Mouse (Mus musculus) kidney, postnatal 25 days (tissue): Measurements from ENCODE around the gene Gm20388.
"Not testable (repeated sequence)": the region's sequence is repeated elsewhere in the genome, so short reads cannot be mapped to it uniquely, and the experiment has no call there.

Experiments
- DNase-seq, 2 experiments: peaks; one replicate each; pipeline ENCODE4 v3.0.0; 2021; ENCODE audit warnings: mixed read lengths in 2 of 2

The Gm20388 gene

DNA sequence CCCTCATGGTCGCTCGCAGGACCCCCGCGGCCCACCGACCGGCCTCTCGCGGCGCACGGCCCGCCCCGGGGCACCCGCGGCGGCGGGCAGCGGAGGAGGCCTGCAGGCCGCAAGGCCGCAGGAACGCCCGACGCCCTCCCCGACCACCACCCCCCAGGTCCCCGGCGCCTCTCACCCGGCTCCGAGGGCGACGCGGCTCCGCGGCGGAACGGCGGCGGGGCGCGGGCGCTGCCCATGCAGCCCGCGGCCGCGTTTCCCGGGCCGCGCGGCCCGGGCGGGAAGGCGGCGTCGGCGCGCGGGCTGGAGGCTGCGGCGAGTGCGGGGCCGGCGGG lies 3131.1 kb downstream of the Gm20388 start:
- DNase-seq, result peak in 1 of 2 experiments; percentile 51

GRCm38 (mm10) chr8:123042158-123042973 lies 3131.7 kb downstream of the Gm20388 start, which contains the start of gene Ankrd11:
Gene Ankrd11, minus strand, starts transcription at chr8:123042277.
- DNase-seq, result peak; percentile 99 to 100

GRCm38 (mm10) chr8:123042974-123043625 lies 3132.5 kb downstream of the Gm20388 start:
- DNase-seq, result no peak

- no peak for DNase-seq
Measured at GRCm38 (mm10) chr8:123043941-123044340, 3133.3 kb downstream of the Gm20388 start.

DNA sequence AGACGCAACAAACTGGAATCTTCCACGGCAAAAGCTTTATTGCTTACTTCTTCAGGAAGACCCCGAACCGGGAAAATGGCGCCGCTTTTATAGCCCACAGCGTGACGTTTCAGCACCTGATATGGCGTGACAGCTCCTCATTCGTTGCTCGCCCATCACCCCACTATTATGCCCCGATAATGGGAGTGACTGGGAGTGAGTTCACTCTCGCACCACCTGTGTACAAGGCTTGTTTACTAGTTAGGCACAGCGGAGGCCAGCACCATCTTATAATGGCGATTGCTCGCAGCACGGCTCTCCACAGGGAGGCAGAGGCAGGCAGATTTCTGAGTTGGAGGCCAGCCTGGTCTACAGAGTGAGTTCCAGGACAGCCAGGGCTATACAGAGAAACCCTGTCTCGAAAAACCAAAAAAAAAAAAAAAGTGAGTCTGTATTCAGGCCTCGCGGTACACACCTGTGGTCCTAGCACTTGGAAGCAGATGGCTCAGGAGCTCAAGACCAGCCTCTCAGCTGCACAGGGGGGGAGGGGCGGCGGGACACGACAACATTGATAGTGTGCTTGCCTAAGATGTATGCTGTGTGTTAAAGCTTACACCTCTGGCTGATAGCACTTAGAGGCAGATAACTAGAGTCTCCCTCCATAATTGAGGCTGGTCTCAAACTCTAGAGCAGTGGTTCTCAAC lies 3134.2 kb downstream of the Gm20388 start:
- not testable (repeated sequence) for DNase-seq

- DNase-seq, result peak in 1 of 2 experiments; percentile 39
Measured at GRCm38 (mm10) chr8:123046706-123047105, 3136.1 kb downstream of the Gm20388 start.

GRCm38 (mm10) chr8:123047827-123048226 lies 3137.2 kb downstream of the Gm20388 start:
- DNase-seq, result peak; percentile 32 to 64

DNA sequence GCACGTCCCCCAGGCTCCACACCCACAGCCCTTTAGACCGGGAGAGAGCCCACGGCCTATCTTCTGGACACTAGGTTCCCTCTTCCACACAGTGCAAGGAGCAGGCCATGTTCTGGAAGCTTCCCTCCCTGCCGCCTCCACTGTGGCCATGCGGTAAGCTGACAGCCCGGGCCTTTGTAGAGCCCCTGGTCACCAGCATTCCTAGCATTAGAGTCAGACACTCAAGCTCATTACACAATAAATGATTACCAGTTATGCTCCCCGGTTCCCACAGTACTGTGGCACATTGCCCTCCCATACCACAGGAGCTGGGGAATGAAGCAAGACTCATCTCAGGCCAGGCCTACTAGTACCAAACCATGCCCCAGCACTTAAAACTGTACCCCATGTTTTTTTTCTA lies 3137.8 kb downstream of the Gm20388 start:
- no peak for DNase-seq

DNA sequence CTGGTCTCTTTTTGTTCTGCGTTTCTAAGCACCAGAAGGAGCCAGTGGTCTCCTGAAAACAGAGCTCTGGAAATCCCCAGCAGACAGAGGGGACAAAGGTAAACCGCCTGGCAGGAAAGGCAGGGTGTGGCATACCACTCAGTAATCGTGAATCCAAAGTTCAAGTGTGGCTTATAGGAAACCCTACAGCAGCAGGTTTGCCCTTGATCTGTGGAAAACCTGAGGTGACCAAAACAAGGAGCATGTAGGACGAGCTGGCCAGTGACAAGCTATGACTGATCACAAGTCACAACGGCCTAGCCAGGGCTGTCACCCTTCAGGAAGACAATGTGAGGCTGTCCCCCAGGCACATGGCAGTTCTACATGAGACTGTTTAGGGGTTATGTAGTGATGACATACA lies 3140.8 kb downstream of the Gm20388 start:
- DNase-seq, result peak; percentile 40 to 74

- no peak for DNase-seq
Measured at GRCm38 (mm10) chr8:123062721-123063120, 3152.1 kb downstream of the Gm20388 start, which contains the start of gene Spg7. Gene Spg7, plus strand, starts transcription at chr8:123062942.

DNA sequence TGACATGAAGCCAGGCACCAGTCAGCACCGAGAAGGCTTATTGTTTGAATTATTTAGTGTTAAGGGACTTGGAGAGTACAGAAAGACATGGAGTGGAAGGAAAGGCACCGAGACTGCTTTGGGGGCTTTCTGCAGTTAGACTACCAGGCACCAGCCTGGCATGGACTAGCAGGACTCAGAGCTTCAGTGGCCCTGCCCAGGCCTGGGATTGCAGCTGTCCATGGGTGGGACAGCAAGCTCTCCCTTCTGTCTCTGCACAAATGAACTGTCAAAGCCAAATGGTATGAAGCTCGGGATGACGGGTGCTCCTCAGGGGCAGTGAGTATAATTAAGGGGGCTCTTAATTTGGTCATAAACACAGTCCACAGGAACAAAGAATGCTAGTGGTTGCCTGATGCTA lies 3153.4 kb downstream of the Gm20388 start:
- no peak for DNase-seq

GRCm38 (mm10) chr8:123064809-123065213 lies 3154.2 kb downstream of the Gm20388 start:
- peak in 1 of 2 experiments; percentile 14 for DNase-seq

DNA sequence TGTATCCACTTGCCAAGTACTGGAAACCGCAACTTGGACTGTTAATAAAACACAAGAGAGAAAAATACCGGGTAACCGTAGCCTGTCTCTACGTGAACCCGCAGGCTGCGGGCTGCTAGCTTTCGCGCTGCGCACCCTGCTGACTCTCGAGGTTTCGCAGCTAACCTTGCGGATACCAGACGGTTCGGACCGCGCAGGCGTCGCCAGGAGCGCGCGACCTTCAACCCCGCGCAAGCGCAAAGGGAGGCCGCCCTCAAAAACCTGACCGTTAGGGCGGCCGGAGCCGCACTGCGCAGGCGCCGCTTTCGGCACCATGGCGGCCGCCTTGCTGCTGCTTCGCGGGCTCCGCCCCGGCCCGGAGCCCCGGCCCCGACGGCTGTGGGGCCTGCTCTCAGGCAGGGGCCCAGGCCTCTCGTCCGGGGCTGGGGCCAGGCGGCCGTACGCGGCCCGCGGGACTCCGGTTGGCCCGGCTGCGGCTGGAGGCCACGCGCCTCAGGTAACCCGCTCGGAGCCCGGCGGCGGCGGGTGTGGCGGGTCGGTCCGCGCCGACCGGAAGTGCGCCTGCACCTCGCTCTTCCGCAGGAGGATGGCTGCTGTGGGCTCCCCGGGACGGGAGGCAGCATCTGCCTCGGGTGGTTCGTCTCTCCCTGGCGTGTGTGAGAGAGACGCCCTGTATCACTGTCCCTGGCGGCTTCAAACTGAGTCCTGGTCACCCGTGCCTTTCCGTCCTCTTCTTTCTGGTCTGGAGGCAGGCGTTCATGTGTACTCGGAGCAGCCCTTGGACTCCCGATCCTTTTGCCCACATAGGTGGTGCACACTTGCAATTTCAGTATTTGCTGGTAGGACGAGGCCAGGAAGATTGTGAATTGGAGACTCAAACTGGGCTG lies 3154.8 kb downstream of the Gm20388 start:
- DNase-seq, result peak; percentile 94 to 98

GRCm38 (mm10) chr8:123066101-123066683 lies 3155.6 kb downstream of the Gm20388 start:
- no peak for DNase-seq

DNA sequence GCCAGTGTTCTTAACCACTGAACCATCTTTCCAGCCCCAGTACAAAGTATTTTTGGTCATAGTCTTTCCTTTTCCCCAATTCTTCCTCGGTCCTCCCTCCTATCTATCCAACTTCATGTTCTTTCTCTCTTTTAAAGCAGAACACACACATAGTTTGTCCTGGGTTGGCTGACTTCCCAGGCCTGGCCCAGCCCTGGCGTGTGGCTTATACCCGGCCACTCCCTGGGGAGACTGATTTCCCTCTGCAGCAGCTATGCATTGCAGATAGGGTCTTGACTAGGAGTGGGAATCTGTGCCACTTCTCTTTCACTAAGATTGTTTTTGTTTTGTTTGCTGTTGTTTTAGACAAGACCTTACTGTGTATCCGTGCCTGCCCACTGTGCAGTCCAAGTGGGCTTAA lies 3160.5 kb downstream of the Gm20388 start:
- no peak for DNase-seq

DNA sequence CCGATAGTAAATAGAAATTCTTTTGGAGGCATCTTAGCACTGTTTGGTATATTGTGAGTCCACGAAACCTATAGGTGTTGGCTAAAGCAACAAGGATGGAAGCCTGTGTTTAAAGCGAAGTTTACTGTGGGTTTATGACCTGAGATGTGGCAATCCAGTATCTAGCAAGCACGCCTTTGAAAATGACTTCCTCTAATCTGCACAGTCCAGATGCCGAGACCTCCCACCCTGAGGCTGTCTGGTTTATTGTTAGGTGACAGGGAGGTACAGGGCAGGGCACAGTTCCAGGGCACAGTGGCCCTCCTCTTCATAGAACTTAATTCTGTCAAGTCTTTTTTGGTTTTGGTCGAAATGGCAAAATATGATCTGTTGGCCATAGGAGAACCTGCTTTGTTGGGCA lies 3166.6 kb downstream of the Gm20388 start:
- DNase-seq, result no peak

DNA sequence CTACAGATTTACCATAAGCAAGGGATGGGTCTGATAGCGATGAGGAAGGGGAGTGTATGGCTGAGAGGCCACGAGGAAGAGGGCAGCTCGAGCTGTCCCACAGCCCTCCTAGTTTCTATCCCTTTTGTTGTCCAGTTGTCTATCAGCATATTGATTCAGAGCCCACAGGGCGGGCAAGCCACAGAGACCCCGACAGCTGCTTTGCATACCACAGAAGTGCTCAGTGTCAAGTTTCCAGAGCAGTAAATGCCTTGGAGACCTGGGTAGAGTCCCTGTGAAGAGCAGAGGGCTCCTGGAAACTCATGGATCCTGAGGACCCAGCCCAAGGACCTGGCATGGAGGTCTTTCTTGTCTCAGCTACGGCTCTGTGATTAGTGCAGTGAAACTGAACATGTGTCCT lies 3172.4 kb downstream of the Gm20388 start:
- DNase-seq, result no peak

GRCm38 (mm10) chr8:123083610-123084009 lies 3173.0 kb downstream of the Gm20388 start:
- no peak for DNase-seq

DNA sequence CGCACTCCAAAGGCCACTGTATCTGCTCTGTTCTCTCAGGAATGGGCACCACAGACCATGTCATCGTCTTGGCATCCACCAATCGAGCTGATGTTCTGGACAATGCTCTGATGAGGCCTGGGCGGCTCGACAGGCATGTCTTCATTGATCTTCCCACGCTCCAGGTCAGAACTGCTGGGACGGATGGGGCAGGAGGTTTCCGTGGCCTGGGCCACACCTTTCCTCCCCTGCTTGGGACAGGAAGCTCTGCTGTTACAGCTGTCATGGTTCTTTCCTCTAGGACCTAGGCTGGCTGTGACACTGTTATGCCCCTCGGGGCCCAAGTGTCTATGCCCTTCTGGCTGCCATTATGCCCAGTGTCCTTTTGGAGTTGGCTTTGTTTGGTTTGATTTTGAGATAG lies 3176.6 kb downstream of the Gm20388 start:
- DNase-seq, result peak in 1 of 2 experiments; percentile 67

GRCm38 (mm10) chr8:123097216-123097615 lies 3186.6 kb downstream of the Gm20388 start:
- no peak for DNase-seq

- peak; percentile 57 to 79 for DNase-seq
Measured at GRCm38 (mm10) chr8:123097786-123098584, 3187.3 kb downstream of the Gm20388 start.
